Mouse (Mus musculus) testis, adult 2 months (tissue): ENCODE measurements around the gene Rpl6.

Source experiments
- CTCF ChIP-seq: fragments of 200-500 bp; IDR thresholded peaks from 2 replicates; pipeline ENCODE4 v1.5.1; 2012; ENCODE audit warnings: low read depth, mild to moderate bottlenecking, inconsistent platforms, low read length, moderate library complexity; ENCODE audit not compliant: control insufficient read depth, insufficient read depth, insufficient replicate concordance
- POLR2A ChIP-seq: fragments of 200-500 bp; IDR thresholded peaks from 2 replicates; pipeline ENCODE4 v1.6.1; 2012; ENCODE audit warnings: low read depth, mild to moderate bottlenecking, inconsistent platforms, low read length, moderate library complexity; ENCODE audit not compliant: control insufficient read depth

GRCm38 (mm10) chr5:121214707-121215106, 10.4 kb downstream of the Rpl6 start:
- TF ChIP-seq CTCF (no peak), POLR2A (no peak)
